Mouse (Mus musculus) liver, embryonic 11.5 days (tissue): Measurements from ENCODE around the gene Il6st. TPM values are rescaled to one million over a fixed set of nuclear protein-coding genes. Genes with fewer than 3 reads are reported as not detected.

Experiments used
- ATAC-seq: fragments of 200-750 bp; cut with Nextera tagmentation; replicated peaks from 2 replicates; pipeline ENCODE4 v1.8.0; 2017; ENCODE audit warnings: moderate number of reproducible peaks, mild to moderate bottlenecking, moderate TSS enrichment, moderate library complexity; ENCODE audit not compliant: low FRiP score
- DNase-seq: peaks from one replicate; pipeline ENCODE4 v3.0.0-alpha.2; 2017; ENCODE audit warnings: low spot score
- H3K27ac ChIP-seq: fragments of 300-500 bp; sonication (generic); 2 replicates; pipeline ENCODE4 v1.5.1; 2014; ENCODE audit warnings: mild to moderate bottlenecking, low read depth, low read length, control low read depth
- H3K27me3 ChIP-seq: fragments of 300-500 bp; sonication (generic); replicated peaks from 2 replicates; pipeline ENCODE4 v1.6.1; 2014; ENCODE audit warnings: low read length, mixed read lengths; ENCODE audit not compliant: control insufficient read depth, insufficient read depth
- H3K36me3 ChIP-seq: fragments of 300-500 bp; sonication (generic); 2 replicates; pipeline ENCODE4 v1.6.1; 2014; ENCODE audit warnings: mild to moderate bottlenecking, low read length, moderate library complexity, mixed read lengths; ENCODE audit not compliant: control insufficient read depth, insufficient read depth
- H3K4me1 ChIP-seq: fragments of 300-500 bp; sonication (generic); replicated peaks from 2 replicates; pipeline ENCODE4 v1.6.1; 2014; ENCODE audit warnings: low read length, mixed read lengths; ENCODE audit not compliant: control insufficient read depth, insufficient read depth
- H3K4me2 ChIP-seq: fragments of 300-500 bp; sonication (generic); 2 replicates; pipeline ENCODE4 v1.6.1; 2014; ENCODE audit warnings: mild to moderate bottlenecking, control low read depth, moderate library complexity
- H3K4me3 ChIP-seq: fragments of 300-500 bp; sonication (generic); 2 replicates; pipeline ENCODE4 v1.5.1; 2014; ENCODE audit warnings: low read depth, low read length, control low read depth
- H3K9ac ChIP-seq: fragments of 300-500 bp; sonication (generic); 2 replicates; pipeline ENCODE4 v1.6.1; 2014; ENCODE audit warnings: low read depth, low read length, control low read depth
- H3K9me3 ChIP-seq: fragments of 300-500 bp; sonication (generic); 2 replicates; pipeline ENCODE4 v1.6.1; 2016; ENCODE audit warnings: low read length, inconsistent platforms, mixed read lengths; ENCODE audit not compliant: control insufficient read depth
- WGBS: fragments of 180-500 bp; shearing (Covaris S2); extraction: QIAGEN DNeasy Blood & Tissue Kit; methylation state at CpG from one replicate; pipeline ENCODE4 v1.1.7; 2014; 5-methylcytosine and 5-hydroxymethylcytosine counted together
- polyA plus RNA-seq: library from polyadenylated mRNA; unstranded; fragments of >200 nt; fragmentation: Nextera tagmentation; extraction: Ambion mirVana; gene quantifications from 2 replicates; pipeline ENCODE4 v1.2.1, GENCODE M21; 2014

The Il6st gene
- polyA plus RNA-seq, 1 experiment from 2014 or later, result 12.4 TPM

DNA sequence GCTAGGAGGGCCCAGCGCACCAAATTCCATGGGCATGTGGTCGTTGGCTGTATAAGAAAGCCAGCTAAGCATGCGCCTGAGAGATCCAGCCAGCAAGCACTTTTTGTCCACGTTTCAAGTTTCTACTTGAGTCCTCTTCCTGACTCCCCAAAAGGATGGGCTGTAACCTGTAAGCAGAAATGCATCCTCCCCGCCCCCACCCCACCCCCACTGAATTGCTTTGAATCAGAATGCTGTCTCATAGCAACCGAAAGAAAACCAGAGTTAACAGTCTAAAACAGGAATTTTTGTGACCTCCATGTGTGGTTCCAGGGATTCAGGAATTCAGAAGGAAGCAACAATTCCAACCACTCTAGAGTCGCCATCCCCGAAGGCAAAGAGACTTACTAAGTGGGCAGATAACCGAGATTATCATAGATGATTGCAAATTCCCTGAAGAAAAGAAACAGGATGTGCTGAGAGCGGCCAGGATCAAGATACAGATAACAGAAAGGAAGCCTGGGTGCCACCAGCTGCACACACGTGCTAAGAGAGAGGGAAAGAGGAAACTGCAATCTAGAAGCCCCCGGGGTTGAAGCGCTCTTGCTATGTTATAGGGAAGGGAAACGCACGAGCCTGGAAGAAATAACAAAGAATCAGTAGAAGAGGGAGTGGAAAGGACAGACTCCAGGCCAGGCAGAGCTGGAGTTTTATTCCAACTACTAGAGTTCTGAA, 24.6 kb upstream of the Il6st start:
- Histone ChIP-seq H3K4me3 (no peak overlapping the region), H3K9ac (no peak overlapping the region), H3K4me2 (peak overlapping the region; percentile 57), H3K4me1 (no peaks in the 10 kb centered on the region; the same call in 1 of the 2 replicates), H3K27me3 (no peaks in the 10 kb centered on the region), H3K9me3 (no peaks in the 10 kb centered on the region), H3K27ac (no peak overlapping the region), H3K36me3 (no peaks in the 10 kb centered on the region)
- DNase-seq (no peak), ATAC-seq (no peak)
- WGBS, result 18% methylated on average over 15 of the region's 15 CpGs

DNA sequence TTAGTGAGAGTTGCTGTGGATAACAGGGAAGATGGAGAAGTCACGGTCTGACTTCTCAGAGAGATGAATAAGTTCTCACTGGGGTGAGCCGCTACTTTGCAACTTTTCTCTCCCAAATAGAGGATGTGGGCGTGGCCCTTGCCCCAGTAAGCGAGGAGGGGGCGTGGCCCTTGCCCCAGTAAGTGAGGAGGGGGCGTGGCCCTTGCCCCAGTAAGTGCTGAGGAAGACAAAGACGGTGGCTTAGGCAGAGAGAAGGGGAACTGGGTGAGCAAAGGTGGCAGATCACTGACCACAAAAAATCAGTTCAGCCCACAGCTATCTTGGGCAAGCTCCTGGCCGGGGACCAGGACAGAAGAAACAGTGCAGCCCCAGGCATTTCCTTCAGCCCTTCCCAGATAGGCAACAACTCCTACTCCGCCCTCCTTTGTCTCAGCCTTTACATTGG, 23.9 kb upstream of the Il6st start:
- H3K4me2 ChIP-seq, result peak overlapping the region; percentile 57
- H3K27ac ChIP-seq, result no peak overlapping the region
- no peak overlapping the region for H3K4me3 ChIP-seq
- H3K4me1 ChIP-seq, result no peaks in the 10 kb centered on the region; the same call in 1 of the 2 replicates
- WGBS, result 14% methylated on average over 9 of the region's 9 CpGs
- H3K9me3 ChIP-seq, result no peaks in the 10 kb centered on the region
- ATAC-seq (peak; percentile 56), DNase-seq (no peak)
- H3K36me3 ChIP-seq, result no peaks in the 10 kb centered on the region
- no peak overlapping the region for H3K9ac ChIP-seq
- no peaks in the 10 kb centered on the region for H3K27me3 ChIP-seq

DNA sequence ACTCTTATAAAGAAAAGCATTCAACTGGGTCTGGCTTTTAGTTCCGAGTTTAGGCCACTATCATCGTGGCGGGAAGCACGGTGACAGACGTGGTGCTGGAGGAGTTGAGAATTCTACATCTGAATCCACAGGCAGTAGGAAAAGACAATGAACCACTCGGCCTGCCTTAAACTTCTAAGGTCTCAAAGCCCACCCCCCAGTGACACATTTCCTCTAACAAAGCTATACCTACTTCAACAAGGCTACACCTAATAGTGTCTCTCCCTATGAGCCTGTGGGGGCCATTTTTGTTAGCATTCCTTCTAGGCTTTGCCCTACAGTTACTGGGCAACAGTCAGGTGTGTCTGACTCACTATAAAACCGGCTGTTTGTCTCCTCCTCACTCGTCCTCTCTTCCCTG, 23.2 kb upstream of the Il6st start:
- Histone ChIP-seq H3K4me1 (no peaks in the 10 kb centered on the region; the same call in 1 of the 2 replicates), H3K36me3 (no peaks in the 10 kb centered on the region), H3K9ac (no peak overlapping the region), H3K4me2 (no peak overlapping the region), H3K9me3 (no peaks in the 10 kb centered on the region), H3K27me3 (no peaks in the 10 kb centered on the region), H3K4me3 (no peak overlapping the region), H3K27ac (no peak overlapping the region)
- ATAC-seq (no peak), DNase-seq (no peak)
- WGBS, result 51% methylated on average over 8 of the region's 8 CpGs

DNA sequence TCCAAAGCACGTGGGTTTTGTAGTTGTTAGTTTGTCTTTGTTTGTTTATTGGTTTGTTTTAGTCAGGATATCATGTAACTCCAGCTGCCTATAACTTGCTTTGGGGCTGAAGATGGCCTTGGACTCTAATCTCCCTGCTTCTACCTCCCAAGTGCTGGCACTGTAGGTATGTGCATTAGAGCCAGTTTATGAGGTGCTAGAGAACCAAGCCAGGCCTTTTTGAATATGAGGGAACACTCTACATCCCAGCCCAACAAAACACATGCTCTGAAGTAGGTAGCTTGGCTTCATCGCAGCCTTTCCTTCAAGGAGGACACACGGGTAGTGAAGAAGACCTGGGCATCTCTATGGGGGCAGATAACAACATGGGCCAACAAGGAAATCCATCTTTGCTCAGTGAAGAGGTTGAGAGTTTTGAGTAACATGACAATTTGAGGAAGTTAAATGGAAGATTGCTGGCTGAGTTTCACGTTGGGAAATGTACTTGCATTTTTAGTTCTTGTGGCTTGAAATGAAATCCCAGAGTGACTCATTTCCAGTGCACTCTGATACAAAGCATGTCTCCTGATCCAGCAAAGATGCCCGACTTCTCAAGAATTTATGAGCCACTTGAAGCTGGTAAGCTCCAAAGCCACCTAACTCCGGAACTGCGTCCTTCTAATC, 20.9 kb upstream of the Il6st start:
- no peak overlapping the region for H3K4me2 ChIP-seq
- no peaks in the 10 kb centered on the region for H3K9me3 ChIP-seq
- H3K27ac ChIP-seq, result no peak overlapping the region
- DNase-seq (no peak), ATAC-seq (no peak)
- no peak overlapping the region for H3K4me3 ChIP-seq
- whole genome bisulfite sequencing, result 69% methylated on average over 7 of the region's 7 CpGs
- H3K27me3 ChIP-seq, result no peaks in the 10 kb centered on the region
- no peaks in the 10 kb centered on the region for H3K36me3 ChIP-seq
- no peaks in the 10 kb centered on the region; the same call in 1 of the 2 replicates for H3K4me1 ChIP-seq
- no peak overlapping the region for H3K9ac ChIP-seq

DNA sequence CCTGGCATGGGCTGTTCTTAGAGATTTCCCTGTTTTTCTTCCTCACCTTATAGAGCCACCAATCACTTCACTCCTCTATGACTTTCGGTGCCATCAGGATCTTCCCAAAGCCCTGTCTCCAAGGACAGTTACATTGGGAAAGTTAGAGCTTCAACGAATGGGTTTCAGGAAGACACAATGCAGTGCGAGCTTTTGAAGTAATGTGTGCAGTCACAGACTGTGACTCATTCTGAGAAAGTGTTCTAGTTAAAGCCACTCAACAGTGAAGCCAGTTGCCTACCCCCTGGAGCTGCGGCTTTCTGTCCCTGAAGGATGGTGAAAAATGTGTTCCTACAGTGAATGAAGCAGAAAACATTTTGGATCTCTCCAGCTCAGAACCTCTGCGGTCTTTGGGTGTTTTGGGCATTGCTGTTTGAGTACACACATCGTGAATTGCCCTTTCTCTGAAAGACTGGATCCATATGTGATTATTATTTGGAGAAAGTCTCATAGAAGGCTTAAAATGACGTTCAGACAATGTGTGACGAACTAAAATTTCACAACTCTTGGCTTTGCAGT, 16.7 kb upstream of the Il6st start:
- Histone ChIP-seq H3K27ac (no peak overlapping the region), H3K9ac (no peak overlapping the region), H3K27me3 (no peaks in the 10 kb centered on the region), H3K9me3 (no peaks in the 10 kb centered on the region), H3K36me3 (no peaks in the 10 kb centered on the region), H3K4me3 (no peak overlapping the region), H3K4me2 (no peak overlapping the region), H3K4me1 (no peaks in the 10 kb centered on the region)
- 79% methylated on average over 8 of the region's 8 CpGs for WGBS
- DNase-seq (no peak), ATAC-seq (no peak)

DNA sequence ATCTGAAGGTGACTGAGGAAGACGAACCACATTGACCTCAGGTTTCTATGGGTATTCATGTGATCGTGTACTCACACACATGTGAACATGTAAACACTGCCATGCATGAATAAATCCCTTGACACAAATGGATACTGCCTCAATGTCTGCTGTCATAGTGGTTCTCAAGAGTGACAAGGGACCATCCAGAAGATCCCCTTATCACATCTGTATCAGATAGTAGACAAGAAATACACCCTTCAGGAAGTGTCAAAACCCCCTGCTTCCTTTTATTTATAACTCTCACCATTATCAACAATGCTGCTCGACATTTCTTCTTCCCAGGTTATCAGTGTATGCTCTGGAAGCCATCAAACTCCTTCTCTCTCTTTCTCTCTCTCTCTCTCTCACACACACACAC, 13.7 kb upstream of the Il6st start:
- no peak overlapping the region for H3K4me2 ChIP-seq
- ATAC-seq (no peak), DNase-seq (no peak)
- no peak overlapping the region for H3K4me3 ChIP-seq
- H3K9ac ChIP-seq, result no peak overlapping the region
- H3K27ac ChIP-seq, result no peak overlapping the region
- H3K9me3 ChIP-seq, result no peaks in the 10 kb centered on the region
- H3K36me3 ChIP-seq, result no peaks in the 10 kb centered on the region
- WGBS, result 51% methylated on average over 3 of the region's 3 CpGs
- H3K27me3 ChIP-seq, result no peaks in the 10 kb centered on the region
- no peaks in the 10 kb centered on the region for H3K4me1 ChIP-seq

DNA sequence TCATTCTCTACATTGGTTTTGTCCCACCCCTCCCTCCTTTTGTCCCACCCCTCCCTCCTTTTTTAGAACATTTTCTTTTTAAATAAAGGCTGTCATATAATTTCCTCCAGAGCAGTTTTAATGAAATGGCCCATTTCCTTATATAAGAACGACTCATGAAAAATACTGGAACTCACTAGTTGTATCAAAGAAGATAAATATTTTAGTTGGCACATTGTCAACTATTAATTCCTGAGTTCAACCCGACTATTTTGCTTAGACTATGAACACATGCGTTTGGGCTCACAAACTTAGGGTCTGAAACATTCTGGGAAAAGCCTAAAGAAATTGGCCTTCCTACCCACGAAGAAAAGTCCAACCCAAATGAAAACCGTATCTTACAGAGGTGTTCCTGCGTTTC, 6.5 kb upstream of the Il6st start:
- no peaks in the 10 kb centered on the region for H3K27me3 ChIP-seq
- ATAC-seq (no peak), DNase-seq (no peak)
- H3K27ac ChIP-seq, result no peak overlapping the region
- no peaks in the 10 kb centered on the region for H3K9me3 ChIP-seq
- H3K4me3 ChIP-seq, result no peak overlapping the region
- H3K9ac ChIP-seq, result no peak overlapping the region
- no peaks in the 10 kb centered on the region for H3K36me3 ChIP-seq
- WGBS, result 79% methylated on average over 6 of the region's 6 CpGs
- H3K4me1 ChIP-seq, result no peaks in the 10 kb centered on the region
- H3K4me2 ChIP-seq, result no peak overlapping the region

DNA sequence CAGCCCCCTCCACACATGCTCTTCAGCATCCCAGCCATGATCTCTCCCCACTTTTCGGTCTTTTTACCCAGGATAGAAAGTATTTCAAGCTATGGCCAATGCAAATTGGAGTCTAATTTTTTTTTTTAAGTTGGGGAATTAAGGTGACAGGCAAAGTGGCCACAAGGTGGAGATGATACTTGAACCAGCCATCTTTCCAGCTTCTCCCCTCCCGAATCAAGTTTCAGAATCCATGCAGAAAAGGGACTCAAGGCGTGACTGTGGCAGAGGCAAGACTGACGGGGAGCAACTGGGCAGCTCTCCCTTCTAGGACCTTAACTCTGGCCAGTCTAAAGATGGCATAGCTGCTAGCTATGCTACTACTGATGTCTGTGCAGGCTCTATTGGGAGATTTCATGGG, 5.9 kb upstream of the Il6st start:
- ATAC-seq (no peak), DNase-seq (no peak)
- Histone ChIP-seq H3K9ac (no peak overlapping the region), H3K27ac (no peak overlapping the region), H3K4me3 (no peak overlapping the region), H3K4me2 (no peak overlapping the region), H3K27me3 (no peaks in the 10 kb centered on the region), H3K9me3 (no peaks in the 10 kb centered on the region), H3K4me1 (0 out of 2 replicates have a peak, but pooled peaks cover under 1% of the 10 kb centered on the region), H3K36me3 (no peaks in the 10 kb centered on the region)
- WGBS, result 75% methylated on average over 4 of the region's 4 CpGs
